Comparison of ENCODE assay signal across 8 mouse cellular contexts in the genomic region with DNA sequence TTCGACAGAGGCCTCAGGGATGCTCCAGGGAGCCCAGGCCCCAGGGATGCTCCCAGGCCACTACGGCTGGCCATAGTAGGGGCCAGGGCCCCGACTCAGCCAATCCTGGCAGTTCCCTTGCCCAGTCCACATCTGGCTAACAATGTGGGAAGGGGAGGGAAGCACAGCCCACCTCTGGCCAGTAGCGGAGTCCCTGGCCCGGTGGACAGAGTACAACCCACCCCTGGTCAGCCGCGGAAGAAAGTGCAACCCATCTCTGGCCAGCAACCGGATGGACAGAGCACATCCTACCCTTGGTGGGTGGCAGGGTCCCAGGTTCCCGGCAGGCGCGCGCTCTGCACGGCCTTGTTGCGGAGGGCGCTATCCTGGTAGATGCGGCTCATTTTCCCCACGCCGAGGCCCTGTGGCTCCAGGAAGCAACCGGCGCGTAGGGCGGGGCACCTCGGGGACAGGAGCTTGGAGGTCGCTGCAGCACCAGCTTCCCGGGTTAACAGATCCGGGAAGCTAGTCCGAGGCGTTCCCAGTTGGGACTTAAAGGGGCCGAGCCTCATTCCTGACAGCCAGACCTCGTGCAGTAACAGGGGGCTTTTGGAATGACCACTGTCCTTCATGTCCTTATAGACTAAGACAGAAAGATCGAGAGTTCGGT. TPM values are rescaled to one million over a fixed set of nuclear protein-coding genes. Genes with fewer than 3 reads are reported as not detected.
A peak's percentile ranks its signal among the peaks of the same experiment; 100 is the strongest.
DNase-seq lines count a peak whose midpoint lies in the region; ATAC-seq and TF ChIP-seq lines count a peak whose summit lies in the region.

A gene (minus strand): TSS at position 498 of the 649 bp plus-strand sequence.

- peak within 1 kb of the TSS; percentile 44 for H3K4me3 ChIP-seq in forebrain, postnatal 0 days (ENCODE audit: low read depth, low read length)
- peak within 1 kb of the TSS; percentile 49 for H3K4me3 ChIP-seq in liver, postnatal 0 days (ENCODE audit: low read depth, low read length)
- peak within 1 kb of the TSS; percentile 59 for H3K4me3 ChIP-seq in olfactory bulb, adult 2 months (ENCODE audit: insufficient read depth, low read depth, low read length)

- peak within 1 kb of the TSS; percentile 40 for H3K27ac ChIP-seq in forebrain, postnatal 0 days (ENCODE audit: low read depth, low read length)
- H3K27ac ChIP-seq in liver, postnatal 0 days (ENCODE audit: low read depth), result peak within 1 kb of the TSS; percentile 82
- H3K27ac ChIP-seq in olfactory bulb, adult 2 months (ENCODE audit: insufficient read depth, low read depth, low read length), result peak within 1 kb of the TSS; percentile 66

- H3K4me1 ChIP-seq in forebrain, postnatal 0 days (ENCODE audit: insufficient read depth), result peaks cover 16% of the 10 kb centered on the region
- H3K4me1 ChIP-seq in liver, postnatal 0 days (ENCODE audit: insufficient read depth), result 0 out of 2 replicates have a peak, but pooled peaks cover 2% of the 10 kb centered on the region
- H3K4me1 ChIP-seq in olfactory bulb, adult 2 months (ENCODE audit: control insufficient read depth, insufficient read depth, low read length), result peaks cover 3% of the 10 kb centered on the region

- peak within 1 kb of the TSS; percentile 79 for H3K4me2 ChIP-seq in forebrain, postnatal 0 days (ENCODE audit: low read depth)
- H3K4me2 ChIP-seq in liver, postnatal 0 days (ENCODE audit: low read depth, low read length), result peak within 1 kb of the TSS; percentile 70

- intact Hi-C loops in heart, postnatal 25 days (cut with DNase I), result loop anchor here (5.0 kb wide), 3 partner anchors 82 to 278 kb away; no protein-coding TSS in a partner anchor

- H3K36me3 ChIP-seq in forebrain, postnatal 0 days (ENCODE audit: insufficient read depth), result no peaks in the 10 kb centered on the region
- no peaks in the 10 kb centered on the region for H3K36me3 ChIP-seq in liver, postnatal 0 days (replicated peaks; ENCODE audit: insufficient read depth, low read length)

- WGBS in forebrain, postnatal 0 days, result 1% methylated on average over 30 of the region's 32 CpGs
- WGBS in liver, postnatal 0 days (ENCODE audit: insufficient replicate concordance), result 5% methylated on average over 32 of the region's 32 CpGs
- WGBS in olfactory bulb, adult 2 months, result 2% methylated on average over 32 of the region's 32 CpGs

- no peaks in the 10 kb centered on the region for H3K27me3 ChIP-seq in forebrain, postnatal 0 days (ENCODE audit: insufficient read depth, low read length)
- H3K27me3 ChIP-seq in liver, postnatal 0 days (ENCODE audit: insufficient read depth, low read length), result peaks cover 9% of the 10 kb centered on the region; the same call in 1 of the 2 replicates

- no peak; the same call in 1 of the 2 replicates for TF ChIP-seq POLR2A in olfactory bulb, adult 2 months (IDR thresholded peaks at IDR 0.05; ENCODE audit: insufficient read depth, low read depth, low read length)

- no peaks in the 10 kb centered on the region for H3K9me3 ChIP-seq in forebrain, postnatal 0 days (ENCODE audit: low read length)
- H3K9me3 ChIP-seq in liver, postnatal 0 days (ENCODE audit: low read length), result no peaks in the 10 kb centered on the region

- TF ChIP-seq CTCF in forebrain, postnatal 0 days (IDR thresholded peaks at IDR 0.05; ENCODE audit: low read depth), result 0 out of 2 replicates have a peak, but pooled peaks have one; percentile 3
- TF ChIP-seq CTCF in liver, postnatal 0 days (IDR thresholded peaks at IDR 0.05; ENCODE audit: low read depth), result no peak
- no peak for TF ChIP-seq CTCF in olfactory bulb, adult 2 months (IDR thresholded peaks at IDR 0.05; ENCODE audit: insufficient read depth, low read depth, low read length)

- ATAC-seq in forebrain, postnatal 0 days, result peak; percentile 86
- peak; percentile 79 for ATAC-seq in liver, postnatal 0 days
- no peak for ATAC-seq in erythroid progenitor cell, adult 5-6 weeks (replicated peaks; ENCODE audit: low FRiP score, poor library complexity, severe bottlenecking)

- H3K9ac ChIP-seq in forebrain, postnatal 0 days, result peak within 1 kb of the TSS; percentile 62
- peak within 1 kb of the TSS; percentile 63 for H3K9ac ChIP-seq in liver, postnatal 0 days (replicated peaks)

- no peak for TF ChIP-seq EP300 in liver, postnatal 0 days (IDR thresholded peaks at IDR 0.05; ENCODE audit: low read depth)

- peak; percentile 73 for DNase-seq in NIH3T3 (ENCODE audit: low read depth)
- DNase-seq in cerebellum, adult 18-20 months, result peak; percentile 78 to 82
- DNase-seq in forebrain, postnatal 0 days, result peak; percentile 63
- DNase-seq in heart, postnatal 25 days (ENCODE audit: low spot score), result peak; percentile 64
- peak; percentile 41 for DNase-seq in layer of hippocampus, adult 11-12 months (ENCODE audit: low spot score)
- DNase-seq in liver, postnatal 0 days, result peak; percentile 61

RNA-seq across cellular contexts. Expression of the gene that starts here (rescaled TPM):
- 19.5 and 22.8 TPM in 2 replicates for total RNA-seq in forebrain, postnatal 0 days (2014; rRNA removed)
- polyA plus RNA-seq in forebrain, postnatal 0 days (2015; fragmentation: Nextera tagmentation; extraction: Ambion mirVana), result 10.5 and 12.5 TPM in 2 replicates
- 10 to 100 TPM; 11.4 to 11.7 TPM for total RNA-seq in heart, postnatal 25 days (2021)
- polyA plus RNA-seq in liver, postnatal 0 days (2015; fragmentation: Nextera tagmentation; extraction: Ambion mirVana), result 2.5 and 2.8 TPM in 2 replicates
- not detected in 2 replicates for polyA plus RNA-seq in olfactory bulb, adult 2 months (2012; ENCODE audit: insufficient read depth, insufficient read length, low replicate concordance, missing spikeins)
- total RNA-seq in erythroid progenitor cell, adult 5-6 weeks (2015; ENCODE audit: low replicate concordance), result not detected in 2 replicates
- total RNA-seq in erythroid progenitor cell, adult 5-6 weeks (2017; ENCODE audit: low replicate concordance), result not detected in 2 replicates

Comparison
In these comparisons a context has a peak if more than half of its experiments do, and no peak if none do; other contexts are left out.
1. RNA of the gene that starts here (total RNA-seq): 19.5 to 22.8 TPM in forebrain, postnatal 0 days and 11.4 to 11.7 TPM in heart, postnatal 25 days; not detected in erythroid progenitor cell, adult 5-6 weeks; every median in the first group is over 10 times any median in the second.
2. Peak in every context shown above with its lines, with median percentiles within 50 percentile points of each other: DNase-seq, H3K27ac ChIP-seq and H3K4me3 ChIP-seq.